Mouse (Mus musculus): ENCODE results near the gene Chsy1.

The Chsy1 gene

GRCm38 (mm10) chr7:66140095-66140494 is 30.8 kb downstream of the Chsy1 start:
- DNase-seq (ENCODE audit: low spot score), result no peak

- DNase-seq (ENCODE audit: low spot score), result no peak
Measured at GRCm38 (mm10) chr7:66140923-66141570, 31.7 kb downstream of the Chsy1 start.

GRCm38 (mm10) chr7:66142514-66142913 is 33.2 kb downstream of the Chsy1 start:
- DNase-seq (ENCODE audit: low spot score), result no peak

- DNase-seq (ENCODE audit: low spot score), result no peak
Measured at GRCm38 (mm10) chr7:66144543-66144942, 35.2 kb downstream of the Chsy1 start.

- DNase-seq (ENCODE audit: low spot score), result no peak
Measured at GRCm38 (mm10) chr7:66147156-66147555, 37.8 kb downstream of the Chsy1 start.

- no peak for DNase-seq (ENCODE audit: low spot score)
Measured at GRCm38 (mm10) chr7:66147816-66148215, 38.5 kb downstream of the Chsy1 start.

- DNase-seq (ENCODE audit: low spot score), result no peak
Measured at GRCm38 (mm10) chr7:66149506-66149905, 40.2 kb downstream of the Chsy1 start.

GRCm38 (mm10) chr7:66150411-66150810 is 41.1 kb downstream of the Chsy1 start:
- no peak for DNase-seq (ENCODE audit: low spot score)

GRCm38 (mm10) chr7:66157413-66157812 is 48.1 kb downstream of the Chsy1 start:
- DNase-seq (ENCODE audit: low spot score), result no peak

GRCm38 (mm10) chr7:66157861-66158415 is 48.6 kb downstream of the Chsy1 start:
- DNase-seq (ENCODE audit: low spot score), result no peak

- no peak for DNase-seq (ENCODE audit: low spot score)
Measured at GRCm38 (mm10) chr7:66158616-66159129, 49.4 kb downstream of the Chsy1 start.

- no peak for DNase-seq (ENCODE audit: low spot score)
Measured at GRCm38 (mm10) chr7:66159961-66160360, 50.6 kb downstream of the Chsy1 start.

GRCm38 (mm10) chr7:66161836-66162235 is 52.5 kb downstream of the Chsy1 start:
- no peak for DNase-seq (ENCODE audit: low spot score)

GRCm38 (mm10) chr7:66162489-66162888 is 53.2 kb downstream of the Chsy1 start:
- no peak for DNase-seq (ENCODE audit: low spot score)

GRCm38 (mm10) chr7:66162981-66163380 is 53.7 kb downstream of the Chsy1 start:
- no peak for DNase-seq (ENCODE audit: low spot score)

- DNase-seq (ENCODE audit: low spot score), result no peak
Measured at GRCm38 (mm10) chr7:66164427-66165031, 55.2 kb downstream of the Chsy1 start.

- no peak for DNase-seq (ENCODE audit: low spot score)
Measured at GRCm38 (mm10) chr7:66165036-66165798, 55.9 kb downstream of the Chsy1 start.

- no peak for DNase-seq (ENCODE audit: low spot score)
Measured at GRCm38 (mm10) chr7:66168877-66169276, 59.6 kb downstream of the Chsy1 start.

GRCm38 (mm10) chr7:66169476-66169875 is 60.2 kb downstream of the Chsy1 start:
- DNase-seq (ENCODE audit: low spot score), result no peak

- DNase-seq (ENCODE audit: low spot score), result no peak
Measured at GRCm38 (mm10) chr7:66170802-66171505, 61.6 kb downstream of the Chsy1 start.

- no peak for DNase-seq (ENCODE audit: low spot score)
Measured at GRCm38 (mm10) chr7:66175738-66176137, 66.4 kb downstream of the Chsy1 start.

GRCm38 (mm10) chr7:66176256-66176655 is 66.9 kb downstream of the Chsy1 start:
- DNase-seq (ENCODE audit: low spot score), result no peak
